Mouse (Mus musculus) urinary bladder, postnatal 25 days (tissue): ENCODE data around the gene Fam160a1.

Experiments used
- DNase-seq: peaks from one replicate; pipeline ENCODE4 v3.0.0; 2022; ENCODE audit warnings: low spot score

Gene Fam160a1

GRCm38 (mm10) chr3:85679312-85679933 is 137.7 kb downstream of the Fam160a1 start:
- DNase-seq = no peak

DNA sequence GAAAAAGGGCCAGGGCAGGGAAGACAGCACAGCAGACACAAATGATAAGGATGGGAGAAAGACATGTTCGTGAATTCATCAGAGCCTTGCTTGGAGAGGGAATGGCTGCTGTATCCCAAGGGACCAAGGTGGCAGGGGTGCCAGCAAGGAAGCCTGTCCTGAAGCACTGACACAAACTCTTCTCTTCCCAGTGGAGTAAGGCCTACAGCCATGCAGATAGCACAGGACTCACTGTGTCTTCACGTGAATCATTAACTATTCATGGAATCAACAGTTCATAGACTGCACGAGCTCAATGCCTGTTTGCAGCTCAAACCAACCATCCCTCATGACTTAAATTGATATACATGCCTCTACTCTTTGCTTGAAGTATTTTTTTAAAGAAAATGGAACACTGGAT is 139.1 kb downstream of the Fam160a1 start:
- no peak for DNase-seq

DNA sequence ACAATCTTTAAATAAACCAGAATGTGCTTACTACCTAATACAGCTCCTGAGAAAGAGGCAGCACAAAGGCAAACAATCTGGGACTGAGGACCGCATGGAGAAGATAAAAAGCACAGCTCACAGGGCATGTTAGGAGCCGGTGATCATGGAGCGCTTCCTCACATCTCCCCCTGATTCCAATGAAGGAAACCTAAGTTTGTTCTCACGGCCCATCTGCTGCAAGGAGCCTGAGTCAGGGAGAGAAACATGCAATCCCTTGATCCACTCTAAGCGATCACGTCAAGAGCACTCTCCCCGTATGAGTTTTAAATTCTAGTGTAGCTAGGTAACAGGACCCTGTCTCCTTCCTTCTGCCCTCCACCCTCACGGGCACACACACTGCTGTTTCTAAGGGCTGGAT is 140.0 kb downstream of the Fam160a1 start:
- no peak for DNase-seq

- no peak for DNase-seq
Observed at GRCm38 (mm10) chr3:85669844-85670243, 147.2 kb downstream of the Fam160a1 start.

GRCm38 (mm10) chr3:85667683-85668082 is 149.4 kb downstream of the Fam160a1 start:
- no peak for DNase-seq

GRCm38 (mm10) chr3:85666736-85667135 is 150.4 kb downstream of the Fam160a1 start:
- DNase-seq = no peak

- DNase-seq = no peak
Observed at GRCm38 (mm10) chr3:85666166-85666565, 150.9 kb downstream of the Fam160a1 start.

- no peak for DNase-seq
Observed at GRCm38 (mm10) chr3:85664591-85665171, 152.4 kb downstream of the Fam160a1 start.

DNA sequence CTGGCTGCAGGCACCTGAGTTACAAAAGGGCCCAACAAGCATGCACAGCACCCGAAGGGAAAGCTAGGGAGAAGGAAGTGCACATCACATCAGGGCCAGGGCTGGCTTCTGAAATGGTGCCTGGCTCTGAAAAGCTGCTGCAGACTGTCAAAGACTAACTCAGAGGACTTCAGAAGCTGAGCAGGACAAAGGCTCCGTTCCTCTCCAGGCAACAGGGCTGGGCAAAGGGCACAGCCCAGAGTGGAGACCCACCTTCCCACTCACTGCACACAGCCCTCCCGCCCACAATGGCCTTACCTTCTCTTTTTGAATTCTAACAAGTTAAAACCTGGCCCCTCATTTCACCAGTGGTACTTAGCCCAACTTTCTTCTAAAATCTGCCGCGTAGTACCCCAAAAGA is 153.3 kb downstream of the Fam160a1 start:
- DNase-seq = no peak

DNA sequence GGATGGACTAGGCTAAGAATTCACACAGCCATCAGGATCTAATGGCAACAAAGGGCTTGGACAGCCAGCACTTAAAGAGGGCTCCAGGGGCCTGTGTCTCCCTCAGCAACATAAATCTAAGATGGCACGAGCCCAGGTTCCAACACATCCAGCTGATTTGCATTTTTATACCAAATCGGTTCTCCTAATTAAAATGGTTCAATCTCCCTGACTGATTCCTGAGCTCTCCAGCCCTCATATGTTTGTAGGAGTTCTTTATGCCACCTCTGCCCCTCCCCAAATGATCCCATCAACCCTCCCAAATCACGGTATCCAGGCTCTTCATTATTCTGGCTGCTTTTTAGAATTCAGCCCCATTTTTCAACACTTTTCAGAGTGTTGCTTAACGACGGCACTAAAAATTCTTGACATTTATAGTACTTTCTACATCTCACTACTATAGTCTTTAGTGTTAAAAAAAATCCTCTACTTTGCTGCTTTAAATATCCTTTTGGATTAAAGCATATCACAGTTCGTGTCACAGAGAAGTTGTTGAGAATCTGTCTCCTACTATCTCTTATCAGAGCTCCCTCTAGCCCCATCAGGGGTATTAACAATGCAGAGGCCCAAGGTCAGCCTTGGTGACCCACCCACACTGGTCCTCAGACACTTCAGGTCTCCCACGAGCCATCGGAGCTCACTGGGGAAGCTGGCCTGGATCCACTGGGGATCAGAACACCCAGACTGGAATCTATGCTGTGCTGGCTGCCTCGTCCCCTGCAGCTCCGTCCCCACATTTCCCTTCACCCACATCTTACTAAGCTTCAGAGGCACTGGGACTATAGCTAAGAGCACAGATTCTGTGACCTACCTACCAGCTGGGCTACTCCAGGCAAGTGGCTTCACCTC is 154.9 kb downstream of the Fam160a1 start:
- DNase-seq = no peak

- DNase-seq = no peak
Observed at GRCm38 (mm10) chr3:85659681-85660080, 157.4 kb downstream of the Fam160a1 start.

- no peak for DNase-seq
Observed at GRCm38 (mm10) chr3:85655538-85655937, 161.6 kb downstream of the Fam160a1 start.

DNA sequence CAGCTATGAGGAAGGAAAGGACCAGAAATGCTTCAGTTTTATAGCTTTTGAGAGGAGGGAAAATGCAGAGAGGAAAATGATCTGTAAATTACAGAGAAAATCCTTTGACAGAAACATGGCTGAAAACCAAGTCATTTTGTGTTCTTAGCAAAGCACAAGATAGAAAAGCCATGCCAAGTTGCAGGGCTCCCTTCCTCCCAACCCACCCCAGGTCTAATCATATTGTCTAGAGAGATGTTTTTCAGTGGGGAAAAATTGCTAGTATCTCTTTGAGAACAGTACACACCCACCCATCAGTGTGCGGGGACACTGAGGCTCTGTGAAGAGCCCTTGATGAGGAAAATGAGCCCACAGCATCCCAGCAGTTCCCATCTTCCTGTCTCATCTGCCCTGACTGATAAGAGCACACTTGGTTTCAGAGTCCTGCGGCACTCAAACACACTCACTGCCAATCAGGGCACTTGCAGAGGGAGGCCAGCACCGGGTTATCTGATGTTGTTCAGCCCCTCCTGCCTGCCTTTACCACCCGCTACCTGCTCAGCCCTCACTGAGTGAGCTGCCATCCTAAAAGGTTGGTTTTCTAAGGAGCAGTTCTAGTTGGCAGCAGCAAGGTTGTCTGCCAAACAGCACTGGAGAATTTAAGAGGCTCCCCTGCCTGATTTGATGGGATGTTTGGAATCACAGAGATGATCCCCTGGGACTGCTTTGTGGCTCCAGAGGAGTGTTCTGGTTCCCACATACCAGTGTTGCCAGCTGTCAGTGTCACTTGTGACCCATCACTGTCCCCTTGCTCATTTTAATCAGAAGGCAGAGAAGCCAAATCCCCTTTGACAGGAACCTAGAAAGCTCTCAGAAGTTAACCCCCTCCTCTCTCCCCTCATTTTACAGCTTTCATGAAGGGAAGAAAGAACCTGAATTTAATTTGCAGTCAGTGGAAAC is 164.1 kb downstream of the Fam160a1 start:
- DNase-seq = no peak

DNA sequence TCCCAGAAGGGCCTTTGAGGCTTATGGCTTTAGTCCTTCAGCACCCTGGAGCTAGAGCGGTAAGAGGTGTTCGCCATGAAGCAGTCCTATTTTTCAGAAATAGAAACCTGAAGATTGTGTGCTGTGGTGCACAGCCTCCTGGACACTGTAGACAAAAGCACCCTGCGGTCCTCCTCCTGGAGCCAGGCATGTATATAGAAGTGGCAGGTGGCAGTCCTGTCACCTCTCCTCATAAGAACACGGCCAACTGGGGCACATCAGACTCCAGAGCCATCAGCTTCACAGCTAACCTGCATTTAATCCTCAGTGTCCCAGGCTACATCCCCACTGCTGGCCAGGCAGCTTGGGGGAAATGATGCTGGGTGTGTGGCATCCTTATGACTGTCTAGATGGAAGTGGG is 167.9 kb downstream of the Fam160a1 start:
- no peak for DNase-seq

DNA sequence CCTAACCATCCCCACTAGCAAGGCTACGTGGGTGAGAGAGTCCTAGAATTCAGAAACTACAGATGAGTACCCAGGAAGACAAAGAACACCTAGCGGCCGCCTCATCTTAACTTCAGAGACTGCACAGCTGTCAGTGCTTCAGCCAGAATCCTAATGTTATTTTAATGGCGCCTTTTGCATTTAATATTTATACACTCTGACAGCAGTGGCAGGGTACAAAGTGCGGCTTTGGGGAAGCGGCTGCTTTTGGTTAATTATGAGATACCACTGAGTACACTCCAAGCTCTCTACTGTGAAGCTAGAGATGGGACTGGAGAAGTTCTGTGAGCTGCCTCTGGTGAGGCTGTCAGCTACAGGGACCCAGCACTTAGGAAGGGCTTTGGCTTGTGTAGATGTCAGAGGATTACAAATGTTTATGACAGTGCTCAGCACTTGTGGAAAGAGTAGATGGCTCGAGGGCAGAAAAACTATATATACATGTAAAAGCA is 171.5 kb downstream of the Fam160a1 start:
- no peak for DNase-seq

DNA sequence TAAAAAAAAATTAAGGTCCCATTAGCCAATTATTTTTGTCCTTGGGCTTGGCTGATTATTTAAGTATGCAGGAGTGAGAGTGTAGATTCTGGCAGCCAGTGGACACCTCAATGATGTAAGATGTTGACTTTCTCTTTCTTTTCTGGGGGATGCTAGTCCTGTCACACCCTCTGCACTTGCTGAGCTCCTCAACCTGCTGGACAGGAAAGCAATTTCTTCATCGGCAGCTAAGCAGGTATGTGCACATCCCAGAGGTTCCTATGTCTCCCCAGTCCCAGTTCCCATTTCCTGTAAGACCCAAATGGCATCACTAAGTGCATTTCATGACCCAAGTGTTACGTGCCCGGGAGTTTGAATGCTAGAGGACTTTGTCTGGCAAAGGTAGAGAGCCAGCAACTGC is 172.3 kb downstream of the Fam160a1 start:
- no peak for DNase-seq

DNA sequence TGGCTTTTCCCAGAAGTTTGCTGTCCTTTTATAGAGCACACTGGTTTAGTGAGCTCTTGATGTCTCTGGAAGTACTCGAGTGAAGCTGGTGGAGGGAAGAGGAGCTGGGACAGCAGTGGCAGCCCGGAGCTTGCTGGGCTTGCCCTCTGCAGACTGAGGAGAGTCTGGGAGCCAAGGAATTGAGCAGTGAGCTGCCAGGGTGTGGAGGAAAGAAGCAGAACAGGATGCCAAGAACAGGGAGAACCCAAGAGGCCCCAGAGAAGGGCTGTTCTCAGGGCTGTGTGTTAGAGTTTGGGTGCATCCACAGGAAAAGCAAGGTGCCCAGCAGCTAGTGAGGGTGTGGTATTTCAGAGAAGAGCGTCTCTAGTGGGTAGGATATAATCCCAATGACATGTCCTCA is 175.3 kb downstream of the Fam160a1 start:
- no peak for DNase-seq

- DNase-seq = no peak
Observed at GRCm38 (mm10) chr3:85636716-85637447, 180.2 kb downstream of the Fam160a1 start.

DNA sequence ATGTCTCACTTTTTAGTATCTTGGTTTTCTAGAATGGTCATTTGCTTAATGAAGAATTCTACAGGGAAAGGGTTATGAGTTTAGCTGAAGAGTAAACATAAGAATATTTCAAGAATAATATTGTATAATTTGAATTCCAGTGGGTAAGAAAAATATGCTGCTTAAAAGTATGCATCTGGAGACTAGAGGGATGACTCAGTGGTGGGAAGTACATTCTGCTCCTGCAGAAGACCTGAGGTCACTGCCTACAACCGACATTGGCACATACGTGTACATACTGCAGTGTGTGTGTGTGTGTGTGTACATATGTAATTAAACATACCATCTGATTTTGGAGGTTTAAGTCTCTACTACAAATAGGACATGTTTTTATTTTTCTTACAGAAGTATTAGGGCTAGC is 181.5 kb downstream of the Fam160a1 start:
- DNase-seq = no peak

DNA sequence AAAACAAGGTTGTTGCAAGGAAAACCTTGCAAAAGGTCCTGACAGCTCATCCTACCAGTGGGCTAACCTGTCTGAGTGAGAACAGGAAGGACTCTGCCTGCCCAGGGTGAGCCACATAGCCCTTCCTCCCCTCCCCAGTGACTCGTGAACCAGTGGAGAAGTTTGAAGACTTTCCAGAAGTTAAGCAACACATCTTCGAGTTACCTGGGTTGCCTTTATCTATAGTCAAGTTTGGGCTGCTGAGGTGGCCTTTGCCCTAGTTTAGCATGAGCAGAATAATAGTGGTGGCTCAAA is 182.0 kb downstream of the Fam160a1 start:
- DNase-seq = peak; percentile 11

GRCm38 (mm10) chr3:85634389-85635125 is 182.5 kb downstream of the Fam160a1 start:
- no peak for DNase-seq
